Mouse (Mus musculus) ES-E14 (cell line): ENCODE data around the gene Qpctl. TPM values are rescaled to one million over a fixed set of nuclear protein-coding genes. Genes with fewer than 3 reads are reported as not detected.

ENCODE experiments used
- DNase-seq: peaks from one replicate; pipeline ENCODE4 v3.0.0-alpha.2; 2013; ENCODE audit warnings: low read depth, low spot score
- H3K27ac ChIP-seq: 2 replicates; pipeline ENCODE4 v1.5.1; 2012; ENCODE audit warnings: low read depth, mild to moderate bottlenecking, low read length, moderate library complexity, mixed read lengths; ENCODE audit not compliant: poor library complexity, insufficient read depth, severe bottlenecking
- H3K36me3 ChIP-seq: 2 replicates; pipeline ENCODE4 v1.6.1; 2012; ENCODE audit warnings: mild to moderate bottlenecking, low read length, moderate library complexity, mixed read lengths; ENCODE audit not compliant: control insufficient read depth, poor library complexity, insufficient read depth, severe bottlenecking
- H3K4me1 ChIP-seq, 2 experiments: fragments of 150-350 bp in 1 of 2; sonication (generic) in 1 of 2; 2 replicates each; pipeline ENCODE4 v1.6.1; 2012; ENCODE audit warnings: low read length in 2 of 2, mild to moderate bottlenecking in 1 of 2, mixed read lengths in 1 of 2; ENCODE audit not compliant: control insufficient read depth in 2 of 2, insufficient read depth in 2 of 2, poor library complexity in 1 of 2
- H3K4me3 ChIP-seq, 2 experiments: fragments of 150-350 bp in 1 of 2; sonication (generic) in 1 of 2; 2 replicates each; pipeline ENCODE4 v1.5.1; 2012; ENCODE audit warnings: low read length in 2 of 2, low read depth in 1 of 2, mild to moderate bottlenecking in 1 of 2, mixed read lengths in 1 of 2; ENCODE audit not compliant: insufficient read depth in 1 of 2, poor library complexity in 1 of 2, severe bottlenecking in 1 of 2
- H3K9ac ChIP-seq: 2 replicates; pipeline ENCODE4 v1.6.1; 2012; ENCODE audit warnings: low read depth, mild to moderate bottlenecking, low read length, mixed read lengths; ENCODE audit not compliant: poor library complexity, insufficient read depth, severe bottlenecking
- H3K9me3 ChIP-seq: fragments of 150-350 bp; sonication (generic); 2 replicates; pipeline ENCODE4 v1.6.1; 2012; ENCODE audit warnings: low read depth, mild to moderate bottlenecking, low read length; ENCODE audit not compliant: control insufficient read depth, insufficient read depth
- CHD2 ChIP-seq: IDR thresholded peaks from 2 replicates; pipeline ENCODE4 v1.6.1; 2014; ENCODE audit warnings: mild to moderate bottlenecking, low read depth, low read length, inconsistent platforms
- HCFC1 ChIP-seq: IDR thresholded peaks from 2 replicates; pipeline ENCODE4 v1.6.1; 2012; ENCODE audit warnings: low read length, inconsistent platforms, borderline replicate concordance; ENCODE audit not compliant: insufficient read depth
- MAFK ChIP-seq: IDR thresholded peaks from 2 replicates; pipeline ENCODE4 v1.6.1; 2014; ENCODE audit warnings: mild to moderate bottlenecking, low read depth, low read length, inconsistent platforms; ENCODE audit not compliant: insufficient read depth
- ZC3H11A ChIP-seq: IDR thresholded peaks from 2 replicates; pipeline ENCODE4 v1.6.1; 2012; ENCODE audit warnings: low read depth, mild to moderate bottlenecking, inconsistent platforms, low read length, borderline replicate concordance
- ZNF384 ChIP-seq: IDR thresholded peaks from 2 replicates; pipeline ENCODE4 v1.6.1; 2012; ENCODE audit warnings: low read depth, low read length, inconsistent platforms
- in situ Hi-C, 2 experiments: fragments of 600-800 bp; cut with MboI; formaldehyde crosslinking; loops; one replicate each; pipeline ENCODE4 v1.15.1; 2025; ENCODE audit warnings: low sequenced_read_pairs in 2 of 2, inconsistent platforms in 1 of 2; ENCODE audit not compliant: unreplicated experiment in 2 of 2
- total RNA-seq: library from RNA; depleted of rRNA; stranded (reverse); fragments of 300-350 nt; gene quantifications from 2 replicates; pipeline ENCODE4 v1.2.3, GENCODE M21; 2012

Gene Qpctl
- total RNA-seq, 1 experiment, result 8.1 TPM

DNA sequence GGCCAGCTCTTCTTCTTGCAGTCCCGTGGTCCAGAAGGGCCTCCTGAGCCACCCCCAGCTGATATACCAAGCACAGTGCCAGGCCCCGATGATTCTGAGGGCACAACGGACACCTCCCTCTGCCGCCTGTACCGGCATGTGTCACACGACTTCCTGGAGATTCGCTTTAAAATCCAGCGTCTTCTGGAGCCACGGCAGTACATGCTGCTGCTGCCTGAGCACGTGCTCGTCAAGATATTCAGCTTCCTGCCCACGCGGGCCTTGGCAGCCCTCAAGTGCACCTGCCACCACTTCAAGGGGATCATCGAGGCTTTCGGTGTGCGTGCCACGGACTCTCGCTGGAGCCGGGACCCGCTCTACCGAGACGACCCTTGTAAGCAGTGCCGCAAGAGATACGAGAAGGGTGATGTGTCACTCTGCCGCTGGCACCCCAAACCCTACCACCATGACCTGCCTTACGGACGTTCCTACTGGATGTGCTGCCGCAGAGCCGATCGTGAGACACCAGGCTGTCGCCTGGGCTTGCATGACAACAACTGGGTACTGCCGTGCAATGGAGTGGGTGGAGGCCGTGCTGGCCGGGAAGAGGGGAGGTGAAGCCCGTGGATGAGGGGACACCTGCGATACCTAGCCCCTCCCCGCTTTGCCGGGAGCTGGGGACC lies 12.3 kb downstream of the Qpctl start:
- Histone ChIP-seq H3K4me1 (peaks cover 2 to 23% of the 10 kb centered on the region in 2 experiments; a peak in 2 of 4 replicates), H3K9me3 (no peaks in the 10 kb centered on the region), H3K36me3 (peaks cover 16% of the 10 kb centered on the region; the same call in 1 of the 2 replicates), H3K9ac (peak overlapping the region; percentile 42), H3K27ac (no peak overlapping the region), H3K4me3 (peak overlapping the region in 1 of 2 experiments; percentile 26; a peak in 2 of 4 replicates)
- TF ChIP-seq HCFC1 (no peak), ZNF384 (no peak), CHD2 (no peak), ZC3H11A (no peak), MAFK (no peak)
- in situ Hi-C loops, result no loop called here
- no peak for DNase-seq

DNA sequence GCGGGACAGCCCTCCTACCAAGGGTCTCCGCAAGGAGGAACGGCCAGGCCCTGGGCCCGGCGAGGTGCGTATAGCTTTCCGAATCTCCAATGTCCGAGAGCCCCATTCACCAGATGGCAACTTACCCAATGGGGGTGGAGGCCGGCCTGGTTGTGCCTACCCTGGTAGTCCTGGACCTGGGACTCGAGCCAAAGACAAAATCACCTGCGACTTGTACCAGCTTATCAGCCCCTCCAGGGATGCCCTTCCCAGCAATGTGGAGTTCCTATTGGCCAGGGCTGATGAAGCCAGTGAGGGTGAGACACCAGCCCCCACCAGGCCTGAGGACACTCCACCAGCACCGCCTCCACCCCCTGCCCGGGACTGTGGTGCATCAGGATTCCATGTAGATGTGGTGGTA lies 12.9 kb downstream of the Qpctl start:
- Histone ChIP-seq H3K36me3 (peaks cover 16% of the 10 kb centered on the region; the same call in 1 of the 2 replicates), H3K4me3 (no peak overlapping the region; a peak in 1 of 4 replicates), H3K9ac (peak overlapping the region; percentile 42; the same call in 1 of the 2 replicates), H3K27ac (no peak overlapping the region), H3K4me1 (peaks cover 2 to 23% of the 10 kb centered on the region in 2 experiments; a peak in 2 of 4 replicates), H3K9me3 (no peaks in the 10 kb centered on the region)
- no peak for DNase-seq
- in situ Hi-C loops, result no loop called here
- TF ChIP-seq MAFK, result no peak
- no peak for TF ChIP-seq ZNF384
- no peak for TF ChIP-seq ZC3H11A
- TF ChIP-seq HCFC1, result no peak
- TF ChIP-seq CHD2, result no peak

DNA sequence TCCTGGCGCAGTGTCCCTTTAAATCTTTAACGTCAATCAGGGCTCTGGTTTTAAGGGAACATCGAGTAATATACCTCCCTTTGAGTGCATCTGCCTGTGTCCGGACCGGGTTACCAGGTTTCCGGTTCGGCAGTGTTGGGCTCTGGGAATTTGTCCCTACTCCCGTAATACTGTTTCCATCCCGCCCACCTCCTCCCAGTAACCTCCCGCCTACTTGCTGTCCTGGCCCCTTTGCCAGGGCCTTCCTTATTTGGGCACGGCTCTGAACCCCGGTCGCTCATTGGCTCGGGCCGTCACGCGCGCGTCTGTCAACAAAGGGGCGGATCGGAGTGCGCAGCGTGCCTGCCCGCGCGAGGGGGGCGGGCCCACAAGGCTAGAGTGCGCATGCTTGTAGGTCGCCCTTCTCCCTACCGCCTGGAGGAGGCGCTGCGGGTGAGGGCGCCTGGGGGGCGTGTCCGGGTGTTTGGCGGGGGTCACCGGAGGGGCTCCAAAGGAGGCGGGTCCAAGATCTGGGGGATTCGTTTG lies 17.7 kb downstream of the Qpctl start:
- Histone ChIP-seq H3K9me3 (no peaks in the 10 kb centered on the region), H3K4me1 (peaks cover 5 to 10% of the 10 kb centered on the region in 2 experiments; a peak in 1 of 4 replicates), H3K36me3 (peaks cover 4% of the 10 kb centered on the region; the same call in 1 of the 2 replicates), H3K27ac (no peak overlapping the region), H3K4me3 (peak overlapping the region; percentile 35 to 70), H3K9ac (peak overlapping the region; percentile 48; the same call in 1 of the 2 replicates)
- in situ Hi-C loops, result no loop called here
- peak; percentile 96 for DNase-seq
- TF ChIP-seq CHD2, result 0 out of 2 replicates have a peak, but pooled peaks have one; percentile 42
- peak; percentile 73; the same call in 1 of the 2 replicates for TF ChIP-seq HCFC1
- TF ChIP-seq ZNF384, result no peak

DNA sequence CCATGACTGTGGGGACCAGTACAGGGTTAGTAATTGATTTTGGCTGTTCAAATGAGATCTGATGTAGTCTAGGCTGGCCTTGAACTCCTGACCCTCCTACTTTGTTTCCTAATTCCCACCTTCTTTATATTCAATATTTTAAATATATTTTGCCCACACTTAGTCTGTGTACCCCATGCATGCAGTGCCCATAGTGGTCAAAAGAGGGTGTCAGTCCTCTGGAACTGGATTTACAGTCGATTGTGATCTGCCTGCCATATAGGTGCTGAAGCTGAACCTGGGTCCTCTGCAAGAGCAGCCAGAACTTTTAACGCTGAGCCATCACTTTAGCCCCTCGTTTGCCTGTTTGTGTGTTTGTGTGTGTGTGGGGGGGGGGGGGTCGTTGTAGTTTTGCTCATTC lies 18.4 kb downstream of the Qpctl start:
- in situ Hi-C loops, result no loop called here
- Histone ChIP-seq H3K27ac (no peak overlapping the region), H3K36me3 (peaks cover 4% of the 10 kb centered on the region; the same call in 1 of the 2 replicates), H3K4me3 (peak overlapping the region in 1 of 2 experiments; percentile 70; a peak in 2 of 4 replicates), H3K9me3 (no peaks in the 10 kb centered on the region), H3K9ac (no peak overlapping the region; the same call in 1 of the 2 replicates), H3K4me1 (peaks cover 5 to 8% of the 10 kb centered on the region in 2 experiments; a peak in 1 of 4 replicates)
- TF ChIP-seq MAFK (peak; percentile 54; the same call in 1 of the 2 replicates), CHD2 (no peak)
- no peak for DNase-seq
